Mouse (Mus musculus) gastrocnemius, postnatal 36 days (tissue): ENCODE data around the gene Kif1a. TPM values are rescaled to one million over a fixed set of nuclear protein-coding genes. Genes with fewer than 3 reads are reported as not detected.
"Not testable (repeated sequence)": the region's sequence is repeated elsewhere in the genome, so short reads cannot be mapped to it uniquely, and the experiment has no call there.

Experiments
- DNase-seq, 2 experiments: peaks; one replicate each; pipeline ENCODE4 v3.0.0; 2022
- intact Hi-C: fragments of 180-260 bp; cut with DNase I; formaldehyde crosslinking; loops from one replicate; pipeline ENCODE4 v1.15.1; 2025
- total RNA-seq, 2 experiments: library from RNA; stranded (reverse); gene quantifications; 2 replicates each; pipeline ENCODE4 v1.2.3; 2021

Gene Kif1a
- total RNA-seq, 2 experiments from 2014 or later, result 0.64 to 1.6 TPM

- no peak for DNase-seq
- intact Hi-C loops, result no loop called here
Measured at GRCm38 (mm10) chr1:92979073-92979602, 122.6 kb downstream of the Kif1a start.

- intact Hi-C loops, result no loop called here
- DNase-seq, result no peak
Measured at GRCm38 (mm10) chr1:92978645-92979044, 123.1 kb downstream of the Kif1a start.

- intact Hi-C loops, result no loop called here
- DNase-seq, result no peak
Measured at GRCm38 (mm10) chr1:92976141-92976566, 125.6 kb downstream of the Kif1a start.

- intact Hi-C loops, result no loop called here
- no peak for DNase-seq
Measured at GRCm38 (mm10) chr1:92972854-92973253, 128.9 kb downstream of the Kif1a start.

- intact Hi-C loops, result no loop called here
- DNase-seq, result no peak
Measured at GRCm38 (mm10) chr1:92971879-92972795, 129.6 kb downstream of the Kif1a start.

GRCm38 (mm10) chr1:92970791-92971190 is 131.0 kb downstream of the Kif1a start:
- intact Hi-C loops, DNase-seq: not testable (repeated sequence)

Other genes starting within 250 kb of the Kif1a start
- under 1 TPM; 0.10 to 0.18 TPM for gene Ankmy1, start 199.0 kb downstream of the Kif1a start, total RNA-seq
- 10 to 100 TPM; 20.4 to 22.2 TPM for gene Dusp28, start 195.0 kb downstream of the Kif1a start, total RNA-seq
- 10 to 100 TPM; 62.7 to 66.0 TPM for gene Rnpepl1, start 191.2 kb downstream of the Kif1a start, total RNA-seq
- gene Capn10, start 167.6 kb downstream of the Kif1a start, total RNA-seq, result 1 to 10 TPM; 3.4 to 4.8 TPM
- under 1 TPM in 1 of 2 experiments, not detected in 1; 0.39 TPM for gene Gpr35, start 151.1 kb downstream of the Kif1a start, total RNA-seq
- gene Aqp12, start 95.6 kb downstream of the Kif1a start, total RNA-seq, result not detected
- gene Agxt, start 33.3 kb upstream of the Kif1a start, total RNA-seq, result under 1 TPM in 1 of 2 experiments, not detected in 1; 0.28 TPM
- not detected for gene 2310007B03Rik, start 59.0 kb upstream of the Kif1a start, total RNA-seq
- gene Crocc2, start 66.8 kb upstream of the Kif1a start, total RNA-seq, result not detected
- gene Sned1, start 133.9 kb upstream of the Kif1a start, total RNA-seq, result 1 to 10 TPM; 4.3 to 5.4 TPM
- 10 to 100 TPM in 1 of 2 experiments, 1 to 10 TPM in 1; 8.7 to 11.3 TPM for gene Mterf4, start 204.0 kb upstream of the Kif1a start, total RNA-seq
- 10 to 100 TPM; 18.9 to 22.7 TPM for gene Ppp1r7, start 240.9 kb upstream of the Kif1a start, total RNA-seq
- under 1 TPM; 0.20 TPM for gene Pask, start 241.5 kb upstream of the Kif1a start, total RNA-seq